Mouse (Mus musculus): ENCODE results near the gene Tarm1. TPM values are rescaled to one million over a fixed set of nuclear protein-coding genes. Genes with fewer than 3 reads are reported as not detected.

The Tarm1 gene
- not detected for total RNA-seq (2021)
- long read RNA-seq, experiment 1 = 0 reads
- long read RNA-seq, experiment 2, partial matches to known transcripts = 1 of 1 reads
- long read RNA-seq, experiment 2, other reads (novel, unspliced or antisense) = 0 of 1 reads

GRCm38 (mm10) chr7:3502439-3502838 is at the start of gene Tarm1:
Tarm1 (minus strand) TSS chr7:3502624.
- no peak for DNase-seq

GRCm38 (mm10) chr7:3505913-3506312 is 3.5 kb upstream of the Tarm1 start:
- DNase-seq = no peak

GRCm38 (mm10) chr7:3500406-3500805 is 2.0 kb downstream of the Tarm1 start:
- no peak for DNase-seq

- DNase-seq = no peak
Measured at GRCm38 (mm10) chr7:3481948-3482608, 20.3 kb downstream of the Tarm1 start.

GRCm38 (mm10) chr7:3476728-3477127 is 25.7 kb downstream of the Tarm1 start:
- no peak for DNase-seq

- no peak for DNase-seq
Measured at GRCm38 (mm10) chr7:3474291-3475080, 27.9 kb downstream of the Tarm1 start.

GRCm38 (mm10) chr7:3472774-3473173 is 29.6 kb downstream of the Tarm1 start:
- DNase-seq = no peak

- no peak for DNase-seq
Measured at GRCm38 (mm10) chr7:3468614-3469013, 33.8 kb downstream of the Tarm1 start.

- DNase-seq = peak in 1 of 2 experiments; percentile 7
Measured at GRCm38 (mm10) chr7:3463306-3463705, 39.1 kb downstream of the Tarm1 start.

- DNase-seq = no peak
Measured at GRCm38 (mm10) chr7:3460261-3460660, 42.2 kb downstream of the Tarm1 start.

GRCm38 (mm10) chr7:3457841-3458217 is 44.6 kb downstream of the Tarm1 start:
- no peak for DNase-seq

- no peak for DNase-seq
Measured at GRCm38 (mm10) chr7:3457111-3457840, 45.1 kb downstream of the Tarm1 start.

- DNase-seq = no peak
Measured at GRCm38 (mm10) chr7:3453486-3454183, 48.8 kb downstream of the Tarm1 start.

GRCm38 (mm10) chr7:3452821-3453485 is 49.5 kb downstream of the Tarm1 start:
- no peak for DNase-seq

- no peak for DNase-seq
Measured at GRCm38 (mm10) chr7:3451161-3451560, 51.3 kb downstream of the Tarm1 start.

- DNase-seq = no peak
Measured at GRCm38 (mm10) chr7:3450671-3451070, 51.8 kb downstream of the Tarm1 start.

- DNase-seq = peak; percentile 41 to 86
Measured at GRCm38 (mm10) chr7:3448737-3449454, 53.5 kb downstream of the Tarm1 start.

- no peak for DNase-seq
Measured at GRCm38 (mm10) chr7:3447026-3447425, 55.4 kb downstream of the Tarm1 start.

GRCm38 (mm10) chr7:3446584-3446983 is 55.8 kb downstream of the Tarm1 start:
- DNase-seq = no peak

GRCm38 (mm10) chr7:3444678-3445077 is 57.7 kb downstream of the Tarm1 start:
- no peak for DNase-seq

All from heart, adult 18-20 months (tissue).